Mouse (Mus musculus) liver, embryonic 16.5 days (tissue): ENCODE measurements around the gene Sbsn. TPM values are rescaled to one million over a fixed set of nuclear protein-coding genes. Genes with fewer than 3 reads are reported as not detected.

Experiments used
- ATAC-seq: fragments of 200-750 bp; cut with Nextera tagmentation; 2 replicates; pipeline ENCODE4 v1.8.0; 2017; ENCODE audit warnings: low read depth, mild to moderate bottlenecking, moderate number of reproducible peaks, moderate library complexity
- H3K27ac ChIP-seq: fragments of 300-500 bp; sonication (generic); 2 replicates; pipeline ENCODE4 v1.5.1; 2014; ENCODE audit warnings: mild to moderate bottlenecking, low read length
- H3K27me3 ChIP-seq: fragments of 300-500 bp; sonication (generic); 2 replicates; pipeline ENCODE4 v1.6.1; 2014; ENCODE audit warnings: low read depth, low read length, mixed read lengths; ENCODE audit not compliant: control insufficient read depth, insufficient read depth
- H3K36me3 ChIP-seq: fragments of 300-500 bp; sonication (generic); 2 replicates; pipeline ENCODE4 v1.6.1; 2014; ENCODE audit warnings: mild to moderate bottlenecking; ENCODE audit not compliant: control insufficient read depth, insufficient read depth
- H3K4me1 ChIP-seq: fragments of 300-500 bp; sonication (generic); 2 replicates; pipeline ENCODE4 v1.6.1; 2014; ENCODE audit warnings: low read depth, low read length, mixed read lengths; ENCODE audit not compliant: control insufficient read depth
- H3K4me2 ChIP-seq: fragments of 300-500 bp; sonication (generic); 2 replicates; pipeline ENCODE4 v1.6.1; 2014; ENCODE audit warnings: low read depth, low read length, mixed read lengths
- H3K4me3 ChIP-seq: fragments of 300-500 bp; sonication (generic); 2 replicates; pipeline ENCODE4 v1.5.1; 2014; ENCODE audit warnings: low read depth, mild to moderate bottlenecking, low read length
- H3K9ac ChIP-seq: fragments of 300-500 bp; sonication (generic); 2 replicates; pipeline ENCODE4 v1.6.1; 2014; ENCODE audit warnings: low read depth, low read length
- H3K9me3 ChIP-seq: fragments of 300-500 bp; sonication (generic); replicated peaks from 2 replicates; pipeline ENCODE4 v1.6.1; 2016; ENCODE audit warnings: low read length; ENCODE audit not compliant: control insufficient read depth
- WGBS: fragments of 180-500 bp; shearing (Covaris S2); extraction: QIAGEN DNeasy Blood & Tissue Kit; methylation state at CpG from one replicate; pipeline ENCODE4 v1.1.7; 2014; ENCODE audit not compliant: insufficient replicate concordance; 5-methylcytosine and 5-hydroxymethylcytosine counted together
- polyA plus RNA-seq: library from polyadenylated mRNA; unstranded; fragments of >200 nt; fragmentation: Nextera tagmentation; extraction: Ambion mirVana; gene quantifications from 2 replicates; pipeline ENCODE4 v1.2.1, GENCODE M21; 2015

The Sbsn gene
- 0.05 and 0.20 TPM in 2 replicates for polyA plus RNA-seq

DNA sequence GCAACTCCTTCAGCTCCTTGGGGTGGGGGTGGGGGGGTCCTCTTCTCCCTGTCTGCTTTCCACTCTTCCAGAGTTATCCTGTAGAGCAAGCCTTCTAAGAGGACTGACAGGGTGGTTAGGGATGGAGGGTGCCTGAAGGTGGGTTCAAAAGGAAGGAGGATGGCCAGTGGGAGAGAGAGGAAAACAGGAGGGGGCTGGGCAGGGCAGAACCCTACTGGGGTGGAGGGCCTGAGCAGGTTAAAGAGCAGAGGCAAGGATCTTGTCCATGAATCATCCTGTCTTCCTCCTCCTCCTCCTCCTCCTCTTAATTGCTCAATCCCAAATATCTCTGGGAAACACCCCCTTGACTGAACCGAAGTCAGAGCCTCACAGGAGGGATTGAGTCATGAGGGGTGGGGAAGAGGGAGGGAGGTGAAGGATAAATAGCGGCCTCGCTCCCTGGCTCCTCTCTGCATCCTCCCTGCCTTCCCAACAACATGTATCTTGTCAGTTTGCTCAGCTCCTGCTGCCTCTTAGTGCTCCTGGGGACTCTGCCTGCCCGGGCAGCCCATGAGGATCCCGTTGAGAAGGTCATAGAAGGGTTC lies at the start of gene Sbsn:
Gene Sbsn, plus strand, starts transcription at position 386 of the 584 bp plus-strand sequence.
- no peak within 1 kb of the TSS for H3K9ac ChIP-seq
- no peak within 1 kb of the TSS for H3K4me3 ChIP-seq
- 55% methylated on average over 5 of the region's 5 CpGs for WGBS
- H3K27me3 ChIP-seq = no peaks in the 10 kb centered on the region
- peaks cover 4% of the 10 kb centered on the region; the same call in 1 of the 2 replicates for H3K9me3 ChIP-seq
- no peak within 1 kb of the TSS for H3K4me2 ChIP-seq
- no peaks in the 10 kb centered on the region for H3K4me1 ChIP-seq
- H3K36me3 ChIP-seq = no peaks in the 10 kb centered on the region
- no peak for ATAC-seq
- H3K27ac ChIP-seq = no peak within 1 kb of the TSS

- no peak overlapping the region; the same call in 1 of the 2 replicates for H3K4me2 ChIP-seq
- 26% methylated on average over 8 of the region's 8 CpGs for WGBS
- H3K27ac ChIP-seq = peak overlapping the region; percentile 51; the same call in 1 of the 2 replicates
Measured at GRCm38 (mm10) chr7:30706214-30706882, 44.9 kb upstream of the Sbsn start.

GRCm38 (mm10) chr7:30707441-30707840 lies 43.8 kb upstream of the Sbsn start:
- peaks cover 7% of the 10 kb centered on the region for H3K4me1 ChIP-seq
- H3K27me3 ChIP-seq = no peaks in the 10 kb centered on the region
- no peaks in the 10 kb centered on the region for H3K9me3 ChIP-seq
- no peaks in the 10 kb centered on the region for H3K36me3 ChIP-seq
- no peak overlapping the region for H3K27ac ChIP-seq
- H3K4me3 ChIP-seq = no peak overlapping the region
- 84% methylated on average over 1 of the region's 1 CpGs for WGBS
- no peak overlapping the region for H3K4me2 ChIP-seq
- no peak overlapping the region for H3K9ac ChIP-seq
- ATAC-seq = no peak

More at GRCm38 (mm10) chr7:30706214-30706882, 44.9 kb upstream of the Sbsn start:
- peak; percentile 87 for ATAC-seq
- Histone ChIP-seq H3K4me1 (peaks cover 7% of the 10 kb centered on the region), H3K4me3 (no peak overlapping the region), H3K9ac (0 out of 2 replicates have a peak overlapping the region, but pooled peaks have one; percentile 15), H3K27me3 (no peaks in the 10 kb centered on the region), H3K36me3 (no peaks in the 10 kb centered on the region), H3K9me3 (no peaks in the 10 kb centered on the region)

DNA sequence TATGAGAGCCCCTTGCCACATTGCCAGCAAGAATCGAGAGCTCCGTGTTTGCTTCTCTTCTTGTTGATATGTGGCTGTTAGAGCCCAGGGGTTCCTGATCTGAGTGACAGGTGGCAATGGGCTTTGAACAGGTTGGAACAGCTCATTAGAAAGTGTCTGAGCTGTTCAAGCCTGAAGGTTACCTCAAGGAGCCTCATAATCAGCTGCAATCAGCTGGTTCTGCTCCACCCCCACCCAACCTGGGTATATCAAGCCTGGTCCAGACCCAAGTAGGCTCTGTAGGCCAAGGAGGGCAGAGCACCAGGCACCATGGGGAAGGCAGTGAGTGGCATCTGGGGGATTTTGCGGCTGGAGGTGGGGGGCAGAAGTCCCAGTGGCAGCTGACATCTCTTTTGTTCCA lies 39.3 kb upstream of the Sbsn start, which contains the start of gene Atp4a:
Gene Atp4a, plus strand, starts transcription at position 268 of the 400 bp plus-strand sequence.
- no peaks in the 10 kb centered on the region for H3K36me3 ChIP-seq
- H3K9me3 ChIP-seq = no peaks in the 10 kb centered on the region
- no peak for ATAC-seq
- no peak within 1 kb of the TSS for H3K27ac ChIP-seq
- H3K9ac ChIP-seq = no peak within 1 kb of the TSS
- no peak within 1 kb of the TSS for H3K4me2 ChIP-seq
- peaks cover 2% of the 10 kb centered on the region for H3K4me1 ChIP-seq
- no peak within 1 kb of the TSS for H3K4me3 ChIP-seq
- peaks cover 14% of the 10 kb centered on the region; the same call in 1 of the 2 replicates for H3K27me3 ChIP-seq
- WGBS = 65% methylated on average over 3 of the region's 3 CpGs

DNA sequence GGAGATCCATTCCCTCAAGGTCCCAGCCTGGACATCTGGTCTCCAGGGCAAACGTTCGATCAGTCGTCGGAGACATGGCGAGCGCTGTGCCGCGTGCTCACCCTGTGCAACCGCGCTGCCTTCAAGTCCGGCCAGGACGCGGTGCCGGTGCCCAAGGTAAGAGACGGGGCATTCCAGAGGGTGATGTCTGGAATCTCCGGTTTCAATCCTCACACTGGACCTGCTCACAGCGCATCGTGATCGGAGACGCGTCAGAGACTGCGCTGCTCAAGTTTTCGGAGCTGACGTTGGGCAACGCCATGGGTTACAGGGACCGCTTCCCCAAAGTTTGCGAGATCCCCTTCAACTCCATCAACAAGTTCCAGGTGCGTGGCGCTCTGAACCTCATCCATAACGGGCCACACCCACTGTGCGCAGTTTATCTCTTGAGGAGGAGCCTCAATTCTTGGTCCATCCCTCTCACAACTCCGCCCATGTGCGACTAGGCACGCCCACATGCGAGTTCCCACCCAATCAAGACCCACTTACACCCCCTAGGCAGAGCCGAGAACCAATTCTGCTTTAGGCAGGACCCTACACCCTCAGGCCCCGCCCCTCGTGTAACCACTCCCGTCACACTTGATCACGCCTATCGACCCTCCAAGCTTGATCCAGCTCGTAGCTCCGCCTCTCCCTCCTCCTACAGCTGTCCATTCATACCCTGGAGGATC lies 34.1 kb upstream of the Sbsn start:
- H3K27ac ChIP-seq = no peak overlapping the region
- WGBS = 3% methylated on average over 43 of the region's 43 CpGs
- H3K36me3 ChIP-seq = no peaks in the 10 kb centered on the region
- peaks cover 16% of the 10 kb centered on the region; the same call in 1 of the 2 replicates for H3K27me3 ChIP-seq
- H3K4me1 ChIP-seq = peaks cover 13% of the 10 kb centered on the region
- H3K4me2 ChIP-seq = peak overlapping the region; percentile 70
- H3K4me3 ChIP-seq = peak overlapping the region; percentile 47
- peak; percentile 91 for ATAC-seq
- no peaks in the 10 kb centered on the region for H3K9me3 ChIP-seq
- no peak overlapping the region for H3K9ac ChIP-seq

DNA sequence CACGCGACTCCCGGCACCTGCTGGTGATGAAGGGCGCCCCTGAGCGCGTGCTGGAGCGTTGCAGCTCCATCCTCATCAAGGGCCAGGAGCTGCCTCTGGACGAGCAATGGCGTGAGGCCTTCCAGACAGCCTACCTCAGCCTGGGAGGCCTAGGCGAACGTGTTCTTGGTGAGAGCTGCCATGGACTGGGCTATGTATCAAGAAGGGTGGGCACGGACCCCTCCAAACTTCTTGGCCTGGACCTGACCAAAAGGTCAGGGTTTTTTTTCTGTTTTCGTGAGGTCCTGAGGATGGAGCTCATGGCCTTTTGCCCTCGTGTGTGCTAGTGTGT lies 33.6 kb upstream of the Sbsn start:
- H3K4me1 ChIP-seq = peaks cover 13% of the 10 kb centered on the region
- 12% methylated on average over 14 of the region's 14 CpGs for WGBS
- H3K9me3 ChIP-seq = no peaks in the 10 kb centered on the region
- H3K4me3 ChIP-seq = peak overlapping the region; percentile 47
- H3K27me3 ChIP-seq = peaks cover 16% of the 10 kb centered on the region; the same call in 1 of the 2 replicates
- no peak overlapping the region for H3K9ac ChIP-seq
- H3K27ac ChIP-seq = no peak overlapping the region
- H3K36me3 ChIP-seq = no peaks in the 10 kb centered on the region
- ATAC-seq = no peak
- peak overlapping the region; percentile 70 for H3K4me2 ChIP-seq

DNA sequence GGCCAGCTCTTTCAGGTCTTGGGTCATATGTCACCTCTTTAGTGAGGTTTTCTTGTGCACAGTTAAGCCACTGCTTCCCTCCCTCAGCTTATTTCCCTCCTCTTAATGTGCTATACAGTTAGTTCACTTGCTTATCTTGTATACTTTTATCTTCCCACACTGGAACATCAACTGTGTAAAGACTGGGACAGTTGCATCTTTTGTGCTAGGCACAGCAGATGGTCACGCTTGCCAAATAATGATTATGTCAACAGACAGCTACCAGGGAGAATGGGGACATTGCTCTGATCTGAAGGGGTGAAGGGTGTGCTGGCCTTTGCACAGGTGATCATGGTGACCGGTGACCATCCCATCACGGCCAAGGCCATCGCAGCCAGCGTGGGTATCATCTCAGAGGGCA lies 31.6 kb upstream of the Sbsn start:
- Histone ChIP-seq H3K4me3 (no peak overlapping the region), H3K27me3 (peaks cover 16% of the 10 kb centered on the region; the same call in 1 of the 2 replicates), H3K4me1 (peaks cover 13% of the 10 kb centered on the region), H3K9me3 (no peaks in the 10 kb centered on the region), H3K4me2 (no peak overlapping the region), H3K27ac (no peak overlapping the region), H3K9ac (no peak overlapping the region), H3K36me3 (no peaks in the 10 kb centered on the region)
- peak; percentile 40 for ATAC-seq
- WGBS = 72% methylated on average over 5 of the region's 5 CpGs

DNA sequence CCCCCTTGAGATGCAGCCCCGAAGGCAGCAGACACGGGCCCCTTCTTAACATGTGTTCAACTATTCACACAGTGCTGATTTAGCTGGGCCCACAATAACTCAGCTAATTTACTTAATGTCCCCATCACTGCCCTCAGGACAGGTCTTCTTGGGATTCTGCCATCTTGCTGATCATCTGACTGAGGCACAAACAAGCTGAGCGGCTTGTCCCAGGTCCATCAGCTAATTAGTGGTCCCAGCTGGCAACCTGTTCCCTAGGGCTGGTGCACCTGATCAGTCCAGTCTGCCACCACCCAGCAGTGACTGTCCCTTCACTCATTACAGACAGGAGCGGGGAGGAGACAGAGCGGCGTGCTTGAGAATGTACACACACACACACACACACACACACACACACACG lies 30.0 kb upstream of the Sbsn start:
- Histone ChIP-seq H3K9me3 (no peaks in the 10 kb centered on the region), H3K4me2 (no peak overlapping the region), H3K4me3 (no peak overlapping the region), H3K27me3 (peaks cover 7% of the 10 kb centered on the region; the same call in 1 of the 2 replicates), H3K9ac (no peak overlapping the region), H3K4me1 (peaks cover 13% of the 10 kb centered on the region), H3K36me3 (no peaks in the 10 kb centered on the region), H3K27ac (no peak overlapping the region)
- 85% methylated on average over 7 of the region's 7 CpGs for WGBS
- no peak for ATAC-seq
